Mouse (Mus musculus) heart, postnatal 0 days (tissue): ENCODE measurements around the gene Gm9495.

ENCODE experiments used
- CTCF ChIP-seq: IDR thresholded peaks from 2 replicates; pipeline ENCODE4 v1.5.1; 2016; ENCODE audit warnings: antibody characterized with exemption, control low read depth, low read depth
- EP300 ChIP-seq: IDR thresholded peaks from 2 replicates; pipeline ENCODE4 v1.6.1; 2016; ENCODE audit warnings: antibody characterized with exemption, low read depth

DNA sequence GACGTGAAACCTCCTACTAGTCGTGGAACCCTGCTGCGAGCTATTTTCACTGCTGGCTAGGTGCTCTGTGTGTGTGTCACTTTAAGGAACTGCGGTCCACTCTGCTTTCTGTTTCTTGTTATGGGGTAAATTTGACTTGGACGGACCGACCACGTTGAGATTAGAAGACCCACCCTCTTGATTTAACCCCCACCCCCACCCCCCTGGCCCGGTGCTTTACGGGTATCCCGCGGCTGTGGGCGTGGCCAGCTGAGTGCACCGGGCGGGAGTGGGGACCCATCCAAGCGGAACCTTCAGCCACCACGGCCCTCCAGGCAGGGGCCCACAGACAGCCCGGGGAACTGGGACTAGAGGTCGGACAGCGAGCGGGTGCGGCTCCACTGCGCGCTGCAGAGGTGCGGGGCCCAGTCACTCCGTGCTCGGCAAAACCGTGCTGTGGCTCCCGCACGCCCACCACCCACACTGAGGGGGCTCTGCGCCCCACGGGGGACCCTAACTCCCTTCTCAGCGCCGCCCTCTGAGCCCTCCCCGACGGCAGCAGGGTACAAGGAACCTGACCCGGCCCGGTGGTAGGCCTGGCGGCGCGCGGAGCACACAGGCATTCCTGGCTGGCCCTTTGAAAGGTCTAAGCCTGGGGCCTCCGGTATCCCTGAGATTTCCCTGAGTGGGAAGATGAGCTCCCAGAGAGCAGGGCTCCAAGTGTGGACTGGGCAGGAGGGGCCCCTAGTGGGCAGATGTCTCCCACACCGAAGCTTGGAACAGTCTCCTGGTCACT is 54.0 kb downstream of the Gm9495 start:
- peak; percentile 19; the same call in 1 of the 2 replicates for TF ChIP-seq CTCF
- no peak for TF ChIP-seq EP300
